Mouse (Mus musculus) embryonic fibroblast, embryonic 13.5 days (primary cell): ENCODE measurements around the gene Lrrc8a. TPM values are rescaled to one million over a fixed set of nuclear protein-coding genes. Genes with fewer than 3 reads are reported as not detected.

Experiments
- H3K27ac ChIP-seq: 2 replicates; pipeline ENCODE4 v1.5.1; 2012; ENCODE audit warnings: low read length, control low read depth, inconsistent platforms; ENCODE audit not compliant: insufficient read depth
- H3K4me1 ChIP-seq: 2 replicates; pipeline ENCODE4 v1.6.1; 2011; ENCODE audit warnings: low read length; ENCODE audit not compliant: control insufficient read depth, insufficient read depth
- H3K4me3 ChIP-seq: 2 replicates; pipeline ENCODE4 v1.5.1; 2011; ENCODE audit warnings: mild to moderate bottlenecking, control low read depth, low read length; ENCODE audit not compliant: insufficient read depth
- CTCF ChIP-seq: IDR thresholded peaks from 2 replicates; pipeline ENCODE4 v1.5.1; 2011; ENCODE audit warnings: mild to moderate bottlenecking, control low read depth, low read length, moderate library complexity, borderline replicate concordance; ENCODE audit not compliant: insufficient read depth
- POLR2A ChIP-seq: IDR thresholded peaks from 2 replicates; pipeline ENCODE4 v1.6.1; 2011; ENCODE audit warnings: low read depth, mild to moderate bottlenecking, control low read depth, low read length, moderate library complexity
- polyA plus RNA-seq: library from polyadenylated mRNA; stranded (reverse); fragments of >200 nt; gene quantifications from 2 replicates; pipeline ENCODE4 v1.2.4, GENCODE M21; 2011; ENCODE audit warnings: low read depth; ENCODE audit not compliant: missing spikeins, insufficient read length

Lrrc8a gene
- polyA plus RNA-seq, 1 experiment, result 40.7 TPM

- Histone ChIP-seq H3K4me3 (peak overlapping the region; percentile 57), H3K27ac (no peak overlapping the region), H3K4me1 (0 out of 2 replicates have a peak, but pooled peaks cover 4% of the 10 kb centered on the region)
- no peak for TF ChIP-seq POLR2A
- no peak for TF ChIP-seq CTCF
Observed at GRCm38 (mm10) chr2:30238906-30239465, 1.5 kb downstream of the Lrrc8a start.

- peaks cover 6% of the 10 kb centered on the region; the same call in 1 of the 2 replicates for H3K4me1 ChIP-seq
- no peak for TF ChIP-seq POLR2A
- TF ChIP-seq CTCF, result no peak
- no peak overlapping the region for H3K27ac ChIP-seq
- no peak overlapping the region for H3K4me3 ChIP-seq
Observed at GRCm38 (mm10) chr2:30239777-30240176, 2.3 kb downstream of the Lrrc8a start.

GRCm38 (mm10) chr2:30240267-30240666, 2.8 kb downstream of the Lrrc8a start, which contains the start of gene Gm28035:
TSS of gene Gm28035 (plus strand) at chr2:30240567.
- no peak for TF ChIP-seq CTCF
- no peak for TF ChIP-seq POLR2A
- Histone ChIP-seq H3K4me3 (no peak within 1 kb of the TSS; the same call in 1 of the 2 replicates), H3K27ac (no peak within 1 kb of the TSS), H3K4me1 (peaks cover 6% of the 10 kb centered on the region; the same call in 1 of the 2 replicates)

- Histone ChIP-seq H3K4me3 (no peak overlapping the region), H3K4me1 (peaks cover 6% of the 10 kb centered on the region; the same call in 1 of the 2 replicates), H3K27ac (no peak overlapping the region)
- TF ChIP-seq POLR2A, result no peak
- no peak for TF ChIP-seq CTCF
Observed at GRCm38 (mm10) chr2:30242509-30242908, 5.0 kb downstream of the Lrrc8a start.

GRCm38 (mm10) chr2:30243391-30243790, 5.9 kb downstream of the Lrrc8a start:
- no peak overlapping the region for H3K27ac ChIP-seq
- no peak overlapping the region for H3K4me3 ChIP-seq
- TF ChIP-seq POLR2A (no peak), CTCF (no peak)
- H3K4me1 ChIP-seq, result peaks cover 6% of the 10 kb centered on the region; the same call in 1 of the 2 replicates

GRCm38 (mm10) chr2:30244595-30245178, 7.2 kb downstream of the Lrrc8a start:
- TF ChIP-seq CTCF (no peak), POLR2A (no peak)
- H3K4me3 ChIP-seq, result no peak overlapping the region
- H3K4me1 ChIP-seq, result peaks cover 6% of the 10 kb centered on the region; the same call in 1 of the 2 replicates
- H3K27ac ChIP-seq, result no peak overlapping the region

GRCm38 (mm10) chr2:30247036-30247435, 9.5 kb downstream of the Lrrc8a start:
- no peak overlapping the region for H3K27ac ChIP-seq
- no peak for TF ChIP-seq CTCF
- no peak for TF ChIP-seq POLR2A
- no peak overlapping the region for H3K4me3 ChIP-seq
- H3K4me1 ChIP-seq, result peaks cover 16% of the 10 kb centered on the region

GRCm38 (mm10) chr2:30247681-30248080, 10.2 kb downstream of the Lrrc8a start:
- H3K4me3 ChIP-seq, result no peak overlapping the region
- TF ChIP-seq POLR2A, result no peak
- peaks cover 16% of the 10 kb centered on the region for H3K4me1 ChIP-seq
- H3K27ac ChIP-seq, result no peak overlapping the region

- Histone ChIP-seq H3K4me1 (peaks cover 15% of the 10 kb centered on the region), H3K4me3 (no peak overlapping the region), H3K27ac (no peak overlapping the region)
- TF ChIP-seq CTCF, result no peak
- TF ChIP-seq POLR2A, result no peak
Observed at GRCm38 (mm10) chr2:30249182-30249581, 11.7 kb downstream of the Lrrc8a start.
